ENCODE assay signal across 19 mouse cellular contexts in the genomic region with DNA sequence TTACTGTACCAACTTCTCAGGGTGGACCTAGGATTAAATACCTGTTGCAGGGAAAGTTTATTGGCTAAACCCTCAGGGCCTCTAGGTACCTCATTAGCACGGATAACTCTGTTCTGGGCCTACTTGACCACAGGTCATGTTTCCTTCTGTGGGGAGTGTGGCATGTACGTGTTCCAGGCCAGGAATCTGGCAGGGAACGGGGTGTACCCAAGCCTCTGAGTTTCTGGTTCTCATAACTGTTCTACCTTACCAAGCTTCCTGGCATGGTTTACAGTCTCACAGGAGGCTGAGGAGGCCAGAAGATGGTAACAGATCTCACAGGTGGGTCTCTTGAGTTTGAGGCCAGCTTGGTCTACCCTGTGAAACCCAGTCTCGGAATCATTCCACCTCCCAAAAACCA. TPM values are rescaled to one million over a fixed set of nuclear protein-coding genes. Genes with fewer than 3 reads are reported as not detected.
A peak's percentile ranks its signal among the peaks of the same experiment; 100 is the strongest.
DNase-seq lines count a peak whose midpoint lies in the region; ATAC-seq and TF ChIP-seq lines count a peak whose summit lies in the region.
"Had no signal": no experiment of that assay in that cellular context is flagged by ENCODE, and none has a peak within 500 bp of the region (broad histone marks: within the 10 kb centered on the region; RNA-seq: fewer than 3 reads in every experiment).

No protein-coding gene starts in this region.

- no peak for TF ChIP-seq CTCF in kidney, adult 2 months (conservative IDR thresholded peaks at IDR 0.05; ENCODE audit: insufficient read depth, insufficient read length, low read depth, low read length)

- no peaks in the 10 kb centered on the region for H3K9me3 ChIP-seq in kidney, embryonic 14.5 days (ENCODE audit: control insufficient read depth, low read length)
- H3K9me3 ChIP-seq: embryonic facial prominence, embryonic 12.5 days; forebrain, embryonic 15.5 days; heart, embryonic 13.5 days; hindbrain, embryonic 15.5 days had no signal

- peaks cover 2% of the 10 kb centered on the region; the same call in 1 of the 2 replicates for H3K4me1 ChIP-seq in kidney, adult 2 months (ENCODE audit: control insufficient read depth, insufficient read depth, low read length)
- H3K4me1 ChIP-seq in kidney, embryonic 14.5 days (ENCODE audit: control insufficient read depth, insufficient read depth, low read length), result no peaks in the 10 kb centered on the region
- H3K4me1 ChIP-seq: embryonic facial prominence, embryonic 12.5 days; forebrain, embryonic 15.5 days; hindbrain, embryonic 15.5 days had no signal

- ATAC-seq in kidney, embryonic 14.5 days (ENCODE audit: low FRiP score, low TSS enrichment), result no peak
- ATAC-seq: activated CD4-positive, CD25-positive, alpha-beta regulatory T cell, adult 4 months; forebrain, embryonic 15.5 days; Patski had no signal

- WGBS in kidney, adult 2 months, result 61% methylated on average over 4 of the region's 4 CpGs
- 85% methylated on average over 4 of the region's 4 CpGs for WGBS in kidney, embryonic 14.5 days

- no peak overlapping the region; the same call in 1 of the 2 replicates for H3K27ac ChIP-seq in kidney, adult 2 months (ENCODE audit: insufficient read depth, low read depth, low read length)
- H3K27ac ChIP-seq in kidney, embryonic 14.5 days (ENCODE audit: low read depth, low read length), result no peak overlapping the region
- H3K27ac ChIP-seq: embryonic facial prominence, embryonic 12.5 days; forebrain, embryonic 15.5 days; heart, adult 2 months; heart, embryonic 13.5 days; hindbrain, embryonic 15.5 days had no signal

- H3K27me3 ChIP-seq in kidney, adult 2 months (replicated peaks; ENCODE audit: control insufficient read depth, insufficient read depth, low read length), result no peaks in the 10 kb centered on the region
- no peaks in the 10 kb centered on the region for H3K27me3 ChIP-seq in kidney, embryonic 14.5 days (ENCODE audit: control insufficient read depth, insufficient read depth, low read length)
- H3K27me3 ChIP-seq: CH12.LX; embryonic facial prominence, embryonic 12.5 days; forebrain, embryonic 15.5 days; heart, embryonic 13.5 days; hindbrain, embryonic 15.5 days; Patski had no signal

- H3K4me2 ChIP-seq in kidney, embryonic 14.5 days (replicated peaks; ENCODE audit: low read depth, low read length), result no peak overlapping the region
- H3K4me2 ChIP-seq: embryonic facial prominence, embryonic 12.5 days; forebrain, embryonic 15.5 days; heart, embryonic 13.5 days; hindbrain, embryonic 15.5 days had no signal

- DNase-seq in gastrocnemius, adult 8-10 months (ENCODE audit: low spot score in 2 of 2), result peak; percentile 32 to 54
- no peak for DNase-seq in gastrocnemius, postnatal 4 days (ENCODE audit: low spot score in 2 of 2)
- DNase-seq in kidney, adult 2 months, result peak; percentile 43
- peak; percentile 9 to 18 for DNase-seq in gastrocnemius, postnatal 36 days
- DNase-seq in frontal cortex, postnatal 10 days (ENCODE audit: low spot score in 2 of 2), result no peak
- DNase-seq: adrenal gland, postnatal 14 days; cerebellum, adult 11-12 months; cerebellum, adult 9-10 months; cerebellum, postnatal 25 days; heart, postnatal 36 days had no signal

- TF ChIP-seq POLR2A in kidney, adult 2 months (IDR thresholded peaks at IDR 0.05; ENCODE audit: low read depth, low read length), result no peak

- H3K9ac ChIP-seq in kidney, embryonic 14.5 days (ENCODE audit: low read depth, low read length), result no peak overlapping the region
- H3K9ac ChIP-seq: embryonic facial prominence, embryonic 12.5 days; forebrain, embryonic 15.5 days; heart, embryonic 13.5 days; hindbrain, embryonic 15.5 days had no signal

- peaks cover 6% of the 10 kb centered on the region for H3K36me3 ChIP-seq in kidney, adult 2 months (ENCODE audit: control insufficient read depth, insufficient read depth, low read length)
- peaks cover 31% of the 10 kb centered on the region for H3K36me3 ChIP-seq in kidney, embryonic 14.5 days (ENCODE audit: control insufficient read depth, insufficient read depth, low read length)

- intact Hi-C loops in gastrocnemius, postnatal 36 days (cut with DNase I), result no loop called here

- no peak overlapping the region for H3K4me3 ChIP-seq in kidney, adult 2 months (ENCODE audit: insufficient read depth, low read depth, low read length)
- H3K4me3 ChIP-seq in kidney, embryonic 14.5 days (ENCODE audit: low read length), result no peak overlapping the region
- H3K4me3 ChIP-seq: embryonic facial prominence, embryonic 12.5 days; forebrain, embryonic 15.5 days; heart, adult 2 months; heart, embryonic 13.5 days; hindbrain, embryonic 15.5 days had no signal

RNA-seq across cellular contexts. Expression of gene St7l, which starts 17.2 kb away (rescaled TPM):
- total RNA-seq in gastrocnemius, adult 8-10 months (2022), result 10 to 100 TPM; 18.3 to 27.3 (median 21.0) TPM
- 10 to 100 TPM; 22.9 to 29.4 TPM for total RNA-seq in gastrocnemius, postnatal 4 days (2021)
- polyA plus RNA-seq in kidney, adult 2 months (2012; rRNA removed), result 6.3 and 7.4 TPM in 2 replicates
- polyA plus RNA-seq in kidney, embryonic 14.5 days (2014; fragmentation: Nextera tagmentation; extraction: Ambion mirVana), result 35.7 and 41.1 TPM in 2 replicates
- total RNA-seq in gastrocnemius, postnatal 36 days (2021), result 10 to 100 TPM; 20.2 to 21.2 TPM

RNA-seq across cellular contexts. Expression of gene Capza1, which starts 17.7 kb away (rescaled TPM):
- 10 to 100 TPM in 3 of 4 experiments, 1 to 10 TPM in 1; 9.9 to 16.3 (median 14.5) TPM for total RNA-seq in gastrocnemius, adult 8-10 months (2022)
- total RNA-seq in gastrocnemius, postnatal 4 days (2021), result 10 to 100 TPM; 54.9 to 60.3 TPM
- polyA plus RNA-seq in kidney, adult 2 months (2012; rRNA removed), result 16.0 and 22.1 TPM in 2 replicates
- 151 and 214 TPM in 2 replicates for polyA plus RNA-seq in kidney, embryonic 14.5 days (2014; fragmentation: Nextera tagmentation; extraction: Ambion mirVana)
- total RNA-seq in gastrocnemius, postnatal 36 days (2021), result 10 to 100 TPM; 20.3 to 21.7 TPM

RNA-seq across cellular contexts. Expression of gene Mov10, which starts 28.2 kb away (rescaled TPM):
- total RNA-seq in gastrocnemius, adult 8-10 months (2022), result under 1 TPM; 0.32 to 0.92 (median 0.54) TPM
- 10 to 100 TPM; 17.0 to 18.9 TPM for total RNA-seq in gastrocnemius, postnatal 4 days (2021)
- 14.1 and 14.2 TPM in 2 replicates for polyA plus RNA-seq in kidney, adult 2 months (2012; rRNA removed)
- 36.3 and 51.8 TPM in 2 replicates for polyA plus RNA-seq in kidney, embryonic 14.5 days (2014; fragmentation: Nextera tagmentation; extraction: Ambion mirVana)
- total RNA-seq in gastrocnemius, postnatal 36 days (2021), result 1 to 10 TPM; 1.3 to 1.7 TPM

RNA-seq across cellular contexts. Expression of gene Rhoc, which starts 58.4 kb away (rescaled TPM):
- total RNA-seq in gastrocnemius, adult 8-10 months (2022), result 10 to 100 TPM; 30.2 to 33.5 (median 32.0) TPM
- total RNA-seq in gastrocnemius, postnatal 4 days (2021), result 100 to 1,000 TPM; 169 to 187 TPM
- 75.7 and 87.2 TPM in 2 replicates for polyA plus RNA-seq in kidney, adult 2 months (2012; rRNA removed)
- polyA plus RNA-seq in kidney, embryonic 14.5 days (2014; fragmentation: Nextera tagmentation; extraction: Ambion mirVana), result 110 and 127 TPM in 2 replicates
- 10 to 100 TPM; 31.8 to 39.4 TPM for total RNA-seq in gastrocnemius, postnatal 36 days (2021)

Comparison
In these comparisons a context has a peak if more than half of its experiments do, and no peak if none do; other contexts are left out.
1. DNase-seq: peak in gastrocnemius, adult 8-10 months (2 of 2), kidney, adult 2 months (single experiment) and gastrocnemius, postnatal 36 days (2 of 2); none in gastrocnemius, postnatal 4 days (0 of 2) and frontal cortex, postnatal 10 days (0 of 2).
2. RNA of gene Mov10, which starts 28.2 kb away (total RNA-seq): 17.0 to 18.9 TPM in gastrocnemius, postnatal 4 days; 1.3 to 1.7 TPM in gastrocnemius, postnatal 36 days and 0.32 to 0.92 TPM in gastrocnemius, adult 8-10 months; every median in the first group is over 4 times any median in the second.